Mouse (Mus musculus) midbrain, embryonic 12.5 days (tissue): ENCODE results near the gene Fnip2. TPM values are rescaled to one million over a fixed set of nuclear protein-coding genes. Genes with fewer than 3 reads are reported as not detected.

Source experiments
- ATAC-seq: fragments of 200-750 bp; cut with Nextera tagmentation; 2 replicates; pipeline ENCODE4 v1.8.0; 2017; ENCODE audit warnings: low read depth, moderate TSS enrichment, moderate library complexity; ENCODE audit not compliant: low FRiP score
- H3K27ac ChIP-seq: fragments of 300-500 bp; sonication (generic); replicated peaks from 2 replicates; pipeline ENCODE4 v1.5.1; 2016; ENCODE audit warnings: mild to moderate bottlenecking
- H3K27me3 ChIP-seq: fragments of 300-500 bp; sonication (generic); 2 replicates; pipeline ENCODE4 v1.6.1; 2016; ENCODE audit warnings: mild to moderate bottlenecking
- H3K36me3 ChIP-seq: fragments of 300-500 bp; sonication (generic); 2 replicates; pipeline ENCODE4 v1.6.1; 2016
- H3K4me1 ChIP-seq: fragments of 300-500 bp; sonication (generic); 2 replicates; pipeline ENCODE4 v1.6.1; 2016
- H3K4me2 ChIP-seq: fragments of 300-500 bp; sonication (generic); replicated peaks from 2 replicates; pipeline ENCODE4 v1.6.1; 2016; ENCODE audit warnings: mild to moderate bottlenecking, moderate library complexity
- H3K4me3 ChIP-seq: fragments of 300-500 bp; sonication (generic); 2 replicates; pipeline ENCODE4 v1.5.1; 2016; ENCODE audit warnings: mild to moderate bottlenecking
- H3K9ac ChIP-seq: fragments of 300-500 bp; sonication (generic); replicated peaks from 2 replicates; pipeline ENCODE4 v1.6.1; 2016; ENCODE audit warnings: mild to moderate bottlenecking, moderate library complexity
- H3K9me3 ChIP-seq: fragments of 300-500 bp; sonication (generic); 2 replicates; pipeline ENCODE4 v1.6.1; 2016; ENCODE audit warnings: mild to moderate bottlenecking
- WGBS: fragments of 180-500 bp; shearing (Covaris S2); methylation state at CpG from one replicate; pipeline ENCODE4 v1.1.7; 2016; 5-methylcytosine and 5-hydroxymethylcytosine counted together
- polyA plus RNA-seq: library from polyadenylated mRNA; unstranded; fragments of >200 nt; fragmentation: Nextera tagmentation; extraction: Ambion mirVana; gene quantifications from 2 replicates; pipeline ENCODE4 v1.2.1, GENCODE M21; 2016

The Fnip2 gene
- polyA plus RNA-seq, 1 experiment from 2014 or later, result 7.4 TPM

- H3K27me3 ChIP-seq, result no peaks in the 10 kb centered on the region
- no peak overlapping the region for H3K4me2 ChIP-seq
- no peaks in the 10 kb centered on the region for H3K4me1 ChIP-seq
- H3K9ac ChIP-seq, result no peak overlapping the region
- no peak overlapping the region for H3K27ac ChIP-seq
- peaks cover 57% of the 10 kb centered on the region for H3K36me3 ChIP-seq
- H3K4me3 ChIP-seq, result no peak overlapping the region
- 94% methylated on average over 7 of the region's 7 CpGs for WGBS
- H3K9me3 ChIP-seq, result peaks cover 7% of the 10 kb centered on the region; the same call in 1 of the 2 replicates
- ATAC-seq, result no peak
These were observed 79.6 kb downstream of the Fnip2 start for GRCm38 (mm10) chr3:79488025-79488424.

GRCm38 (mm10) chr3:79484286-79485063 lies 83.1 kb downstream of the Fnip2 start:
- Histone ChIP-seq H3K4me3 (no peak overlapping the region), H3K27me3 (no peaks in the 10 kb centered on the region), H3K4me1 (no peaks in the 10 kb centered on the region), H3K9ac (no peak overlapping the region), H3K36me3 (peaks cover 58% of the 10 kb centered on the region), H3K27ac (no peak overlapping the region), H3K9me3 (peaks cover 7% of the 10 kb centered on the region; the same call in 1 of the 2 replicates), H3K4me2 (no peak overlapping the region)
- no peak for ATAC-seq
- 91% methylated on average over 16 of the region's 16 CpGs for WGBS

DNA sequence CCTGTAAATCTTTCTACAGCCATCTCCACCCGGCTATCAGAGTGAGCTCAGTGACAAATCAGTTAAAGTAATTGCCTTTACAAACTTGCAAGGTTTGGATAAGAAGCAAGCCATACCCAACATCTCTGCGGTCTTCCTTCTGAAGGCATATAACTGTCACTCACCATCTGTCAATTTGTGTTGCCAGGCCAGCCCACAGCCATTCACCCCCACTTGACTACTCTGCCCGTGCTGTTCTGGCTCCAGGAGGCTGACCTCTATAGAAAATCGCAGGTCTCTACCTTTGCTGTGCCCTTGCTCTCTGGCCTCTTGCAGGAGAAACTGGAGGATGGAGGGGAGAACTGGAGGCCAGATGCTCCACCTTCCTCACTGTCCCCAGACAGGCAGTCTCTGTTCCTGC lies 88.7 kb downstream of the Fnip2 start:
- Histone ChIP-seq H3K9me3 (peaks cover 7% of the 10 kb centered on the region; the same call in 1 of the 2 replicates), H3K36me3 (peaks cover 35% of the 10 kb centered on the region), H3K27me3 (no peaks in the 10 kb centered on the region), H3K4me1 (peaks cover 8% of the 10 kb centered on the region), H3K4me3 (no peak overlapping the region), H3K27ac (no peak overlapping the region), H3K4me2 (no peak overlapping the region), H3K9ac (no peak overlapping the region)
- 88% methylated on average over 4 of the region's 4 CpGs for WGBS
- ATAC-seq, result no peak

- 95% methylated on average over 8 of the region's 8 CpGs for WGBS
- H3K4me2 ChIP-seq, result no peak overlapping the region
- no peak overlapping the region for H3K4me3 ChIP-seq
- H3K9me3 ChIP-seq, result peaks cover 3% of the 10 kb centered on the region; the same call in 1 of the 2 replicates
- peaks cover 31% of the 10 kb centered on the region for H3K36me3 ChIP-seq
- no peaks in the 10 kb centered on the region for H3K27me3 ChIP-seq
- ATAC-seq, result no peak
- no peak overlapping the region for H3K9ac ChIP-seq
- no peak overlapping the region for H3K27ac ChIP-seq
- peaks cover 8% of the 10 kb centered on the region for H3K4me1 ChIP-seq
These were observed 89.2 kb downstream of the Fnip2 start for GRCm38 (mm10) chr3:79478400-79478799.

DNA sequence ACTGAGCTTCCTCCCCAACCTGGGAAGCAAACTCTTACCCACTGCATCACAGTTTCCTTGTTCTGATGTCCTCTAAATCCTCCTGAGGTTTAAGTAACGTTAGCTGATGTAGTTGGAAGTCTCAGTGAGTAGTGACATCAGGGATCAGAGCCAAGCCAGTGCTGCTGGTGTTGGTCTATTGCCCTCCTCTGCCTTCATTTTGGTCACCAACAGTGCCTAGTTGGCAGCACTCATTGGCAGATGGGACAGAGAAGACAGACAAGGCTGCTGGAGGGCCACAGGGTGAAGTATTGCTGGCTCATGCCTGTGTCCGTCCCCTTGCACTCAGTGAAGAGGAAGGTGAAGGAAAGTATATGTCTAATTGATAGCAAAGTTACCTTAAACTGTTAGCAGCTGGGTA lies 91.6 kb downstream of the Fnip2 start:
- 91% methylated on average over 2 of the region's 2 CpGs for WGBS
- Histone ChIP-seq H3K4me2 (no peak overlapping the region), H3K36me3 (peaks cover 23% of the 10 kb centered on the region), H3K27me3 (no peaks in the 10 kb centered on the region), H3K9ac (no peak overlapping the region), H3K9me3 (no peaks in the 10 kb centered on the region), H3K27ac (no peak overlapping the region), H3K4me3 (no peak overlapping the region), H3K4me1 (peaks cover 8% of the 10 kb centered on the region)
- no peak for ATAC-seq

DNA sequence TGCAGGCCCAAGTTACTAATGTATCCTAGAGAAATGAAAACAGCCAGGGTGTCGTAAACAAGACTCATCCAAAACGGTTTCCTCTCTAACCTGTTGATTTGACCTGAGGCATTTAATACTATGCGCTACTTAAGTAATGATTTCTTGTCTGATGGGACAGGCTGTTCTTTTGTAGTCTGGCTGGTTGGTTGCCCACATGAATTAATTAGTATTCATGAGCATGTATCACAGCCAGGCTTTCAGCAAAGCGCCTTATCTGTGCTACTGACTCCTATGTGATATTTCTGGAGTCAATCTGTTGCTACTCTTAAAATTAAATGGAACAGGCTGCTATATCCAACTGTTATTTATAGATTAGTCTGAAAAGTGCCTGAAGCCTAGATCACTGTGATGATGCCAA lies 92.7 kb downstream of the Fnip2 start:
- H3K9ac ChIP-seq, result no peak overlapping the region
- H3K36me3 ChIP-seq, result peaks cover 13% of the 10 kb centered on the region
- H3K27me3 ChIP-seq, result no peaks in the 10 kb centered on the region
- 0 out of 2 replicates have a peak, but pooled peaks have one; percentile 53 for ATAC-seq
- no peaks in the 10 kb centered on the region for H3K9me3 ChIP-seq
- no peak overlapping the region for H3K4me3 ChIP-seq
- H3K4me2 ChIP-seq, result no peak overlapping the region
- WGBS, result 57% methylated on average over 4 of the region's 4 CpGs
- H3K27ac ChIP-seq, result no peak overlapping the region
- H3K4me1 ChIP-seq, result peaks cover 8% of the 10 kb centered on the region

DNA sequence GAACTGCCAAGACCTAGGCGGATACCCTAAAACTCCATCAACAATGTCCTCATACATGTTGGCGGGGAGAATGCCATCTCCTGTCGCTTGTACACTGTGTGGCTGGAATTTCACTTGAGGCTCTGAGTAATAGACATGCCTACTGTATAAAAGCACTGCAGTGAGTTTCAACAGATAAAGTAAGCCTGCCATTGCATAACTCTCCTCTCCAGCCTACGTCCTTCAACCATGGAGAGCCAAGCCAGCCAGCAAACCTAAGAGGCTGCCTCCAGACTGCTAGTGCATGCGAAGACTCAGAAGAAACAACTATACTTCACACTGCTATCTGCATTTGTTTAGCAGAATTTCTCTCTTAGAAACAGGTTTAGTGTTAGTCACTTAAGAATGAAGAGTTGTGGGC lies 95.2 kb downstream of the Fnip2 start:
- no peak for ATAC-seq
- Histone ChIP-seq H3K27ac (no peak overlapping the region), H3K9me3 (no peaks in the 10 kb centered on the region), H3K4me2 (no peak overlapping the region), H3K27me3 (no peaks in the 10 kb centered on the region), H3K36me3 (peaks cover 10% of the 10 kb centered on the region), H3K4me3 (no peak overlapping the region), H3K4me1 (peaks cover 8% of the 10 kb centered on the region), H3K9ac (no peak overlapping the region)
- WGBS, result 94% methylated on average over 5 of the region's 5 CpGs

- Histone ChIP-seq H3K27ac (no peak overlapping the region), H3K4me3 (no peak overlapping the region), H3K4me2 (no peak overlapping the region), H3K36me3 (peaks cover 21% of the 10 kb centered on the region), H3K9ac (no peak overlapping the region), H3K9me3 (no peaks in the 10 kb centered on the region), H3K4me1 (no peaks in the 10 kb centered on the region), H3K27me3 (no peaks in the 10 kb centered on the region)
- ATAC-seq, result no peak
- 96% methylated on average over 5 of the region's 5 CpGs for WGBS
These were observed 98.2 kb downstream of the Fnip2 start for GRCm38 (mm10) chr3:79469440-79469839.

GRCm38 (mm10) chr3:79458651-79459275 lies 108.8 kb downstream of the Fnip2 start:
- Histone ChIP-seq H3K4me1 (no peaks in the 10 kb centered on the region; the same call in 1 of the 2 replicates), H3K27me3 (peaks cover 5% of the 10 kb centered on the region; the same call in 1 of the 2 replicates), H3K4me3 (no peak overlapping the region), H3K36me3 (peaks cover 33% of the 10 kb centered on the region), H3K9ac (no peak overlapping the region), H3K9me3 (no peaks in the 10 kb centered on the region), H3K27ac (no peak overlapping the region), H3K4me2 (no peak overlapping the region)
- no peak for ATAC-seq
- WGBS, result 93% methylated on average over 14 of the region's 14 CpGs

DNA sequence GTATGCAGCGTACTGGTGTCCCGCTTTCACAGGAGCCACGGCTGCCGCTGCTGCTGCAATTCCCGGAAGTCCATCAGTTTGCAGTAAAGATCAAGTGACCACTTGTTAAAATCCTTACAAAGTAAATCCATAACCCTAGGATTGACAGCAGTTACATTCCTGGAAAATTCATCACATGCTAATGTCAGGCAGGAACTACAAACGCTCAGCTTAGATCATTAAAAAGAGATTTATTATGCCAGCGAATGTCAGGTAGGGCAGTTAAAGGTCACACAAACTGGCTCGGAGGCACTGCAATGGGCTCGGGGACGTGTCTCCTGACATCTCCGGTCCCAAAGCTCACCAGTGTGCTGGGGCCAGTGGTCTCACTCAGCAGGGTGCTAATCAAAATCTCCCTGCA lies 111.8 kb downstream of the Fnip2 start:
- H3K27me3 ChIP-seq, result 0 out of 2 replicates have a peak, but pooled peaks cover 5% of the 10 kb centered on the region
- H3K9me3 ChIP-seq, result no peaks in the 10 kb centered on the region
- WGBS, result 81% methylated on average over 11 of the region's 11 CpGs
- H3K4me1 ChIP-seq, result peaks cover 13% of the 10 kb centered on the region
- no peak overlapping the region for H3K4me2 ChIP-seq
- no peak overlapping the region for H3K9ac ChIP-seq
- H3K36me3 ChIP-seq, result peaks cover 21% of the 10 kb centered on the region
- H3K27ac ChIP-seq, result no peak overlapping the region
- ATAC-seq, result no peak
- H3K4me3 ChIP-seq, result no peak overlapping the region

- 0 out of 2 replicates have a peak, but pooled peaks cover 5% of the 10 kb centered on the region for H3K27me3 ChIP-seq
- no peak overlapping the region for H3K4me2 ChIP-seq
- H3K9me3 ChIP-seq, result no peaks in the 10 kb centered on the region
- H3K27ac ChIP-seq, result 0 out of 2 replicates have a peak overlapping the region, but pooled peaks have one; percentile 21
- H3K4me1 ChIP-seq, result peaks cover 13% of the 10 kb centered on the region
- WGBS, result 31% methylated on average over 14 of the region's 14 CpGs
- ATAC-seq, result peak; percentile 82
- H3K9ac ChIP-seq, result no peak overlapping the region
- no peaks in the 10 kb centered on the region for H3K36me3 ChIP-seq
- no peak overlapping the region for H3K4me3 ChIP-seq
These were observed 114.8 kb downstream of the Fnip2 start for GRCm38 (mm10) chr3:79452696-79453263.

GRCm38 (mm10) chr3:79449361-79449760 lies 118.2 kb downstream of the Fnip2 start:
- ATAC-seq, result no peak
- H3K9ac ChIP-seq, result no peak overlapping the region
- no peaks in the 10 kb centered on the region for H3K36me3 ChIP-seq
- H3K4me2 ChIP-seq, result no peak overlapping the region
- no peak overlapping the region for H3K27ac ChIP-seq
- no peak overlapping the region for H3K4me3 ChIP-seq
- peaks cover 13% of the 10 kb centered on the region for H3K4me1 ChIP-seq
- 79% methylated on average over 7 of the region's 7 CpGs for WGBS
- no peaks in the 10 kb centered on the region for H3K9me3 ChIP-seq
- H3K27me3 ChIP-seq, result 0 out of 2 replicates have a peak, but pooled peaks cover 3% of the 10 kb centered on the region
